Mouse (Mus musculus) frontal cortex, postnatal 36 days (tissue): ENCODE measurements around the gene Ubac2.

Experiments
- DNase-seq, 2 experiments: peaks; one replicate each; pipeline ENCODE4 v3.0.0; 2022; ENCODE audit warnings: low spot score in 2 of 2

The Ubac2 gene

GRCm38 (mm10) chr14:121967095-121967494 is 88.7 kb downstream of the Ubac2 start:
- DNase-seq = no peak

GRCm38 (mm10) chr14:121970402-121970801 is 92.0 kb downstream of the Ubac2 start:
- DNase-seq = no peak

GRCm38 (mm10) chr14:121973114-121973513 is 94.7 kb downstream of the Ubac2 start:
- no peak for DNase-seq

- no peak for DNase-seq
Measured at GRCm38 (mm10) chr14:121981531-121981930, 103.1 kb downstream of the Ubac2 start.

- no peak for DNase-seq
Measured at GRCm38 (mm10) chr14:121983009-121983933, 104.9 kb downstream of the Ubac2 start.

GRCm38 (mm10) chr14:121985477-121985876 is 107.1 kb downstream of the Ubac2 start:
- no peak for DNase-seq

GRCm38 (mm10) chr14:121986028-121986427 is 107.6 kb downstream of the Ubac2 start:
- no peak for DNase-seq

- no peak for DNase-seq
Measured at GRCm38 (mm10) chr14:121987287-121987686, 108.9 kb downstream of the Ubac2 start.

- no peak for DNase-seq
Measured at GRCm38 (mm10) chr14:121987691-121988090, 109.3 kb downstream of the Ubac2 start.

- DNase-seq = no peak
Measured at GRCm38 (mm10) chr14:121989331-121989730, 110.9 kb downstream of the Ubac2 start.

GRCm38 (mm10) chr14:121989869-121990268 is 111.4 kb downstream of the Ubac2 start:
- DNase-seq = no peak

GRCm38 (mm10) chr14:121990897-121991296 is 112.5 kb downstream of the Ubac2 start:
- no peak for DNase-seq

- no peak for DNase-seq
Measured at GRCm38 (mm10) chr14:121991921-121992320, 113.5 kb downstream of the Ubac2 start.

DNA sequence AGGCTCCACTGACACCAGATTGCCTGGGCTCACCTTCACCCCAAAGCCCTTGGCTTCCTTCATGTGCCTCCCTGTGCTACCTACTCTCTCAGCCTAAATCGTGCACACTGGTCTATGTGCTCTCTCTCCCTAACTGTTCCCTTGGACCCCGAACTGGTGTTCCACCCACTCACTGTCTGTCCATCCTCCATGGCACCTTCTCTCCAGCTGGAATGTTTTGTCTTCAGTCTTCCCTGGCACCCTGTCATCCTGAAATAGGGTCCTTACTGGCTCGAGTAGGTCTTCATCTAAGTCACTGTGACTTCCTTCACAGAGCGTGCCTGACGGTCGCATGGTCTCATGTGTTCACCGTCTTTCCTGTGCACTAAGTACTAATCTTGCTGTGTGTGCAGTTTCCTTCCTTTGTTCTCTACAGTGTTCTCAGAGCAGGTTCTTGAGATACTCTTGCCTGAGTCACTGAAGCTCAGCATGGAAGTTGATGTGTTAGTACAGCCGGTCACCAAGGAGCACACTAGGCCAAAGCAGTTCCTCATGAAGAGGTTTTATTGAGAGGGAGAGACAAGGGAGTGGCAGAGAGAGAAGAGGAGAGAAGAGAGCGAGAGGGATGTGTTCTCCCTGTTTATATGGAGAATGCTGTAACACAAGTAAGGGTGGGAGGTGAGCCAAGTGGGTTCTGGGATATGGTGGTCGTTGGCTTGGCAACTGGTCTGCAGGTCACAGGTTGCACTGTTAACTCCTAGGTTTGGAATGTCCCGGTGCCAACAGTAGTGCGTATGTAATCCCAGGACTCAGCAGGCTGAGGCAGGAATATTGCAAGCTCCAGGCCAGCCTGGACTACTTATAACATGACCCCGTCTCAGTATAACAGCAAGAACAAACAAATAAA is 114.2 kb downstream of the Ubac2 start:
- no peak for DNase-seq

GRCm38 (mm10) chr14:121993616-121994015 is 115.2 kb downstream of the Ubac2 start:
- no peak for DNase-seq

GRCm38 (mm10) chr14:121994171-121994700 is 115.8 kb downstream of the Ubac2 start:
- DNase-seq = no peak

- DNase-seq = no peak
Measured at GRCm38 (mm10) chr14:121994846-121995556, 116.6 kb downstream of the Ubac2 start.

DNA sequence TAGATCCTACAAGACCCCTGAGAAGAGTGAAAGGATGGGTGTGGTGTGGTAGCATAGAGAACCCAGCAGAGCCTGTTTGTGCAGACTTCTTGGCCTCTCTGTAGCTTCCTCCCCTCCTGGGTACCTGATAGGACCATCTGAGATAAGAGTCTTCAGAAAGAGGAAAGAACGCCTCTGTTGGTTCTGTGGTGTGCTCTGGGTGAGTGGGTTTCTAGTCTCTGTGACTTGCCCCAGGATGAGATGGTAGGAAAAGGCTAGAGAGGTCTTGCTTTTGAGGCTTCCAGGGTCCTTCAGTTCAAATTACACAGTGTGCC is 117.1 kb downstream of the Ubac2 start:
- DNase-seq = no peak

GRCm38 (mm10) chr14:121996786-121997185 is 118.4 kb downstream of the Ubac2 start:
- DNase-seq = peak in 1 of 2 experiments; percentile 9

GRCm38 (mm10) chr14:121999455-121999854 is 121.0 kb downstream of the Ubac2 start:
- DNase-seq = no peak

GRCm38 (mm10) chr14:122000346-122001105 is 122.1 kb downstream of the Ubac2 start:
- DNase-seq = no peak
